12 mouse cellular contexts compared by ENCODE assay signal in the genomic region with DNA sequence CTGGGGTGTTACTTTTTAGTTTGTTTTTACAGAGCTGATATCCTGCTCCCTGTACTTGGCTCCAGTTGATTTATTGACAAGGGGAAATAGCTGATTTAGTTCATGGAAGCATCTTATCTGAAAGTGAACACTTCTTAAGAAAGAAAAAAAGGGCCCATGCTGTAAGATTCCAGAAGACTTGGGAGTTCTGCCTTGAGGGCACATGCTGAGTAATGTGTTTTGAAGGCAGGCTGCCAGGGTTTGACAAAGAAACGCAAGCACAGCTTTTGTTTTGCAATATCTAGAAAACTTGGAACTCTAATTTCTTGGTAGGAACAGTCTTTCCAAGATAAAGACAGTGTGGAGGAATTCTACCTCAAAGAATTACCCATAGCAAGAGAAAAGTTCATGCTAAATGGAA.
A peak's percentile ranks its signal among the peaks of the same experiment; 100 is the strongest.
DNase-seq lines count a peak whose midpoint lies in the region; ATAC-seq and TF ChIP-seq lines count a peak whose summit lies in the region.
"Had no signal": no experiment of that assay in that cellular context is flagged by ENCODE, and none has a peak within 500 bp of the region (broad histone marks: within the 10 kb centered on the region; RNA-seq: fewer than 3 reads in every experiment).

No protein-coding gene starts in this region.

- no peak for TF ChIP-seq CTCF in left cerebral cortex, adult 2 months (IDR thresholded peaks at IDR 0.05)

- no peaks in the 10 kb centered on the region for H3K27me3 ChIP-seq in heart, embryonic 11.5 days (ENCODE audit: control insufficient read depth, insufficient read depth, low read length)
- no peaks in the 10 kb centered on the region for H3K27me3 ChIP-seq in liver, embryonic 12.5 days (replicated peaks)
- H3K27me3 ChIP-seq: CH12.LX; liver, embryonic 13.5 days had no signal

- H3K9me3 ChIP-seq in heart, embryonic 11.5 days (replicated peaks; ENCODE audit: control insufficient read depth, low read length), result no peaks in the 10 kb centered on the region
- H3K9me3 ChIP-seq in liver, embryonic 12.5 days (replicated peaks), result no peaks in the 10 kb centered on the region
- H3K9me3 ChIP-seq: liver, embryonic 13.5 days had no signal

- no peak overlapping the region for H3K4me3 ChIP-seq in heart, embryonic 11.5 days (ENCODE audit: low read depth, low read length)
- H3K4me3 ChIP-seq in liver, embryonic 12.5 days, result no peak overlapping the region
- H3K4me3 ChIP-seq in left cerebral cortex, adult 2 months, result no peak overlapping the region
- H3K4me3 ChIP-seq: heart, adult 2 months; liver, embryonic 13.5 days had no signal

- intact Hi-C loops in left cerebral cortex, adult 2 months (cut with DNase I), result no loop called here

- WGBS in heart, embryonic 11.5 days (ENCODE audit: insufficient replicate concordance), result 52% methylated on average over 1 of the region's 1 CpGs
- WGBS in liver, embryonic 12.5 days (ENCODE audit: insufficient replicate concordance), result 59% methylated on average over 1 of the region's 1 CpGs

- H3K9ac ChIP-seq in heart, embryonic 11.5 days (ENCODE audit: low read depth, low read length), result no peak overlapping the region
- H3K9ac ChIP-seq in liver, embryonic 12.5 days, result no peak overlapping the region
- H3K9ac ChIP-seq: liver, embryonic 13.5 days had no signal

- H3K4me2 ChIP-seq in heart, embryonic 11.5 days, result no peak overlapping the region
- H3K4me2 ChIP-seq in liver, embryonic 12.5 days, result no peak overlapping the region
- H3K4me2 ChIP-seq: liver, embryonic 13.5 days had no signal

- no peaks in the 10 kb centered on the region for H3K36me3 ChIP-seq in heart, embryonic 11.5 days (ENCODE audit: control insufficient read depth, insufficient read depth, low read length)
- H3K36me3 ChIP-seq in liver, embryonic 12.5 days, result no peaks in the 10 kb centered on the region
- H3K36me3 ChIP-seq: liver, embryonic 13.5 days had no signal

- no peaks in the 10 kb centered on the region for H3K4me1 ChIP-seq in heart, embryonic 11.5 days (ENCODE audit: control insufficient read depth, insufficient read depth, low read length)
- no peaks in the 10 kb centered on the region for H3K4me1 ChIP-seq in liver, embryonic 12.5 days
- H3K4me1 ChIP-seq: liver, embryonic 13.5 days had no signal

- peak; percentile 18 for DNase-seq in heart, adult 8-10 months (ENCODE audit: low spot score)
- peak; percentile 83 for DNase-seq in adipocyte (ENCODE audit: low spot score)
- DNase-seq in gastrocnemius, postnatal 25 days, result peak; percentile 35
- DNase-seq in lung, postnatal 10 days, result peak; percentile 44
- no peak for DNase-seq in left cerebral cortex, adult 2 months (ENCODE audit: extremely low spot score in 1 of 2, low spot score in 2 of 2)
- DNase-seq: cerebellum, adult 9-10 months; liver, embryonic 13.5 days had no signal

- no peak for ATAC-seq in heart, embryonic 11.5 days (replicated peaks; ENCODE audit: insufficient number of reproducible peaks, low FRiP score, low TSS enrichment)
- no peak for ATAC-seq in liver, embryonic 12.5 days
- ATAC-seq in erythroblast, adult 5-6 weeks (replicated peaks; ENCODE audit: low FRiP score, poor library complexity, severe bottlenecking), result no peak

- no peak overlapping the region for H3K27ac ChIP-seq in heart, embryonic 11.5 days (ENCODE audit: low read depth, low read length)
- no peak overlapping the region for H3K27ac ChIP-seq in liver, embryonic 12.5 days
- H3K27ac ChIP-seq in left cerebral cortex, adult 2 months, result no peak overlapping the region
- H3K27ac ChIP-seq: heart, adult 2 months; liver, embryonic 13.5 days had no signal

Comparison
In these comparisons a context has a peak if more than half of its experiments do, and no peak if none do; other contexts are left out.
1. DNase-seq: peak in heart, adult 8-10 months (single experiment), adipocyte (single experiment), gastrocnemius, postnatal 25 days (single experiment) and lung, postnatal 10 days (single experiment); none in left cerebral cortex, adult 2 months (0 of 2).